Mouse (Mus musculus): ENCODE results near the gene Ubqln4. TPM values are rescaled to one million over a fixed set of nuclear protein-coding genes. Genes with fewer than 3 reads are reported as not detected.

Gene Ubqln4
- 22.3 TPM for polyA plus RNA-seq (2014; fragmentation: Illumina TruSeq; extraction: RNeasy Lipid Tissue Mini Kit (QIAGEN cat#74804); ENCODE audit: low read depth, low replicate concordance)

DNA sequence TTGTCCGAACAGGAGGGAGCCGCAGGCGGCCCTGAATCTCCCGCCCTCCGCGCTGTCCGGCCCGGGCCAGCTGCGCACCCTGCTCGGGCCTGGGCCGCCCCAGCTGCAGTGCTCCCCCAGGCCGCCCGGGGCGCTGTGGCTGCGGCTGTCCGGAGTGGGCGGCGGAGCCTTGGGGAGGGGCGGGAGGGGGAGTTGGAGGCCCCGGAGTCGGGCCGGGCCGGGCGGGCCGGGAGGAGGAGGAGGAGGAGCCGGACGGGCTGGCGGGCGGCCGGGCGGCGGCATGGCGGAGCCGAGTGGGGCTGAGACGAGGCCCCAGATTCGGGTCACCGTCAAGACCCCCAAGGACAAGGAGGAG lies at the start of gene Ubqln4:
Ubqln4 (plus strand) TSS at position 234 of the 355 bp plus-strand sequence.

DNA sequence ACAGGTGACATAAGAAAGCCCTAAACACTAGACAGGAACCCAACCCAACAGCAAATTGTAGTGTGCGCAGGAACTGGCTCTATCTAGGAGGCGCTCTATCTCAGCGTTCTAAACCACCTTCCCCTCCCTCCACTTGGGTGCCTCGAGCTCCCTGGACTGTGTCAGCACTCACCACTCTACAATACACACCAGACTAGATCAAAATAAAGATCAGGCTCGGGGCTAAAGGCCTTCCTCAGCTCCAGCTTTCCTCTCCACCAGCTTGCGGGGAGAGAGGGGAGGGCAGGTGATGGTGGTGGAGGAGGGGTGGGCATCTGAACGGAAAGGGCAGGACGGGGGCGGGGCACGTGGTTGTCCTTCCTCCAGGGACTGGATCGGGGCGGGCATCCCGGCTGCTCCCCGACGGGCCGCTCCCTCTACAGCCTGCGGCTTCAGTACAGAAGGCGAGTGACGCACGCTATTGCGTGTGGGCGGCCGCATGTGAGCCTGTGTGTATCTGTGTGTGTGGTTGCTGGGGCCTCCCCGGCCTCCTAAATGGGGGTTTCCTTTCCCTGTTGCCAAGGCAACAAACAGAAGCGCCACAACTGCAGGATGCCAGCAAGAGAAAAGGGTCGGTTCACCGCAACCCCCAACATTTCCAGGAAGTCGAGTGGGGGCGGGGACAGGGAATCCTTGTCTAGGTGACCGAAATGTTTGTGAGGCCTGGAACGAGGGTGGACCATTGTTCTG lies 43.7 kb upstream of the Ubqln4 start, which contains the start of gene Lmna:
Lmna (minus strand) TSS at position 265 of the 729 bp plus-strand sequence.

GRCm38 (mm10) chr3:88532299-88532674 lies 21.3 kb upstream of the Ubqln4 start, which contains the start of gene Mex3a:
Mex3a (plus strand) TSS chr3:88532395.

GRCm38 (mm10) chr3:88548180-88548917 lies 5.2 kb upstream of the Ubqln4 start, which contains the start of gene Rab25:
Rab25 (minus strand) TSS chr3:88548300.

DNA sequence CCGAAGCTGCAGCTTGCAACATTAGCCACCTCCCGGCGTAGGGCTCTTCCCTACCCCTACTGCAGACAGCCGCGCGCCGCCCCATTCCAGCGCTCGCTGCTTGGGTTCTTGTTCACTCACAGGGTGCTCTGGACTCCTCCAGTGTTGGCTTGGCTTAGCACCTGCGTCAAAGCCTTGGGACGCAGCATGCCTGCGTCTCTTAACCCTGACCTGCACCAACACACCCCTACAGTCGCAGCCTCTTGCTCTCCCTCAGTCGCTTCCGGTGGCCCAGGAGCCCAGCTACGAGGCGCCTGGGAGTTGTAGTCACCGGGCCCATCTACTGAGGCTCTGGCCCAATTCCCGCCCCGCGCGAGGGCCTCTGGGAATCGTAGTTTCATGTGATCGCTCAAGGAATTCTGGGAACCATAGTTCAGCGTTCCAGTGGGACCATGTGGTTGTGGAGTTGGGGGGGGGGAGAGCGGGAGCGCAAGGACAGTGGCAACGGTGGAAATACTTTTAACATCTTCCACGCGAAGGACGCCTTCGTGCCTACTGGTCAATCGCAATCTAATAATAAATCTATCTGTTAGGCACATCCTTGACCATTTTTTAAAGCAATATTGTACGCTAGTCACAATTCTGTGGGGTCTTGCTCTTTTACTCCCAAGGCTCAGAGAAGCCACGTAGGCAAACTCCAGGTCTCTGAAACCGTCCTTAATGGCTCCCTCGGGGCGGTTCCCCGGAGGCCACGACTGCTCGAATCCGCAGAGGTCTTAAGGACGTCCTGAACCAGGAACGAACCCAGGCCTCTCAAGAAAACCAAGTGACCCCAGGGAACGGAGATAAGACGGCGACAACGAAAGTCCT lies 658 bp upstream of the Ubqln4 start, which contains the start of gene Lamtor2:
Lamtor2 (minus strand) TSS at position 399 of the 849 bp plus-strand sequence.

DNA sequence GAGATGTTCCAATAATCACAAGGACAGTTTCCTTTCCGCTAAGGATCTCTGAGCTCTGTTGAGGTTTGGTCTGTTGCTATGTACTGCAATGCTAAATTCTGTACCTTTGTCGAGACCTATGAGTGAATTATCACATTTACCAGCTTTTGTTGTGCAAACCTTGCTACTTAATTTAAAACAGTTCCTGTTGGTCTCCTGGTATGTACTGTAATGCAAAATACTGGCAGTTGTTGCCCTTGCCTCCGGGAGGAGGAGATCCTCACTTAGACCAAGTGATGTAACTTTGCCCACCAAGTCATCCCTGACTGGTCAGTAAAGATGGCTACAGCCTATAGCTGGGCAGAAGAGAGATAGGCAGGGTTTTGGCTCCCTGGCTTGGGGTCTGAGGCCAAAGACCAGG lies 22.0 kb downstream of the Ubqln4 start, which contains the start of gene Ssr2:
Ssr2 (plus strand) TSS at position 337 of the 400 bp plus-strand sequence.

DNA sequence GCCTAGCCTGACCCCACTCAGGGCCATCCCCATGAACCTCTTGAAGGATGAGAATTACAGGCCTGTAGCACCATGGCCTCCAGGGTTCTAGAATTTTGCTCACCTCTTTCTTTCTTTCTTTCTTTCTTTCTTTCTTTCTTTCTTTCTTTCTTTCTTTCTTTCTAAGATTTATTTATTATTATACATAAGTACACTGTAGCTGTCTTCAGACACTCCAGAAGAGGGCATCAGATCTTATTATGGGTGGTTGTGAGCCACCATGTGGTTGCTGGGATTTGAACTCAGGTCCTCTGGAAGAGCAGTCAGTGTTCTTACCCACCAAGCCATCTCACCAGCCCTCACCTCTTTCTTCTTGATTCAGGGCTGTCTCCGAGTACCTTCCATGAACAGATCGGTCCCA lies 52.1 kb downstream of the Ubqln4 start, which contains the start of gene Arhgef2:
Arhgef2 (plus strand) TSS at position 301 of the 400 bp plus-strand sequence.

Other genes with a start within 250 kb of the Ubqln4 start
- gene Glmp, start 228.7 kb upstream of the Ubqln4 start, polyA plus RNA-seq (2014; fragmentation: Illumina TruSeq; extraction: RNeasy Lipid Tissue Mini Kit (QIAGEN cat#74804); ENCODE audit: low read depth, low replicate concordance) = 2.6 TPM
- 0.29 TPM for gene Tmem79, start 217.6 kb upstream of the Ubqln4 start, polyA plus RNA-seq (2014; fragmentation: Illumina TruSeq; extraction: RNeasy Lipid Tissue Mini Kit (QIAGEN cat#74804); ENCODE audit: low read depth, low replicate concordance)
- 21.1 TPM for gene Smg5, start 217.5 kb upstream of the Ubqln4 start, polyA plus RNA-seq (2014; fragmentation: Illumina TruSeq; extraction: RNeasy Lipid Tissue Mini Kit (QIAGEN cat#74804); ENCODE audit: low read depth, low replicate concordance)
- gene Paqr6, start 189.2 kb upstream of the Ubqln4 start, polyA plus RNA-seq (2014; fragmentation: Illumina TruSeq; extraction: RNeasy Lipid Tissue Mini Kit (QIAGEN cat#74804); ENCODE audit: low read depth, low replicate concordance) = not detected
- gene Bglap3, start 181.0 kb upstream of the Ubqln4 start, polyA plus RNA-seq (2014; fragmentation: Illumina TruSeq; extraction: RNeasy Lipid Tissue Mini Kit (QIAGEN cat#74804); ENCODE audit: low read depth, low replicate concordance) = not detected
- not detected for gene Bglap2, start 175.1 kb upstream of the Ubqln4 start, polyA plus RNA-seq (2014; fragmentation: Illumina TruSeq; extraction: RNeasy Lipid Tissue Mini Kit (QIAGEN cat#74804); ENCODE audit: low read depth, low replicate concordance)
- not detected for gene Bglap, start 169.3 kb upstream of the Ubqln4 start, polyA plus RNA-seq (2014; fragmentation: Illumina TruSeq; extraction: RNeasy Lipid Tissue Mini Kit (QIAGEN cat#74804); ENCODE audit: low read depth, low replicate concordance)
- gene Pmf1, start 143.4 kb upstream of the Ubqln4 start, polyA plus RNA-seq (2014; fragmentation: Illumina TruSeq; extraction: RNeasy Lipid Tissue Mini Kit (QIAGEN cat#74804); ENCODE audit: low read depth, low replicate concordance) = 3.0 TPM
- 21.4 TPM for gene Slc25a44, start 128.6 kb upstream of the Ubqln4 start, polyA plus RNA-seq (2014; fragmentation: Illumina TruSeq; extraction: RNeasy Lipid Tissue Mini Kit (QIAGEN cat#74804); ENCODE audit: low read depth, low replicate concordance)
- gene Sema4a, start 92.6 kb upstream of the Ubqln4 start, polyA plus RNA-seq (2014; fragmentation: Illumina TruSeq; extraction: RNeasy Lipid Tissue Mini Kit (QIAGEN cat#74804); ENCODE audit: low read depth, low replicate concordance) = 2.4 TPM
- gene Lmna, start 43.8 kb upstream of the Ubqln4 start, polyA plus RNA-seq (2014; fragmentation: Illumina TruSeq; extraction: RNeasy Lipid Tissue Mini Kit (QIAGEN cat#74804); ENCODE audit: low read depth, low replicate concordance) = 4.2 TPM
- gene Mex3a, start 21.4 kb upstream of the Ubqln4 start, polyA plus RNA-seq (2014; fragmentation: Illumina TruSeq; extraction: RNeasy Lipid Tissue Mini Kit (QIAGEN cat#74804); ENCODE audit: low read depth, low replicate concordance) = 2.4 TPM
- not detected for gene Rab25, start 5.5 kb upstream of the Ubqln4 start, polyA plus RNA-seq (2014; fragmentation: Illumina TruSeq; extraction: RNeasy Lipid Tissue Mini Kit (QIAGEN cat#74804); ENCODE audit: low read depth, low replicate concordance)
- 5.0 TPM for gene Lamtor2, start 684 bp upstream of the Ubqln4 start, polyA plus RNA-seq (2014; fragmentation: Illumina TruSeq; extraction: RNeasy Lipid Tissue Mini Kit (QIAGEN cat#74804); ENCODE audit: low read depth, low replicate concordance)
- gene Ssr2, start 22.1 kb downstream of the Ubqln4 start, polyA plus RNA-seq (2014; fragmentation: Illumina TruSeq; extraction: RNeasy Lipid Tissue Mini Kit (QIAGEN cat#74804); ENCODE audit: low read depth, low replicate concordance) = 33.1 TPM
- 5.5 TPM for gene Arhgef2, start 52.2 kb downstream of the Ubqln4 start, polyA plus RNA-seq (2014; fragmentation: Illumina TruSeq; extraction: RNeasy Lipid Tissue Mini Kit (QIAGEN cat#74804); ENCODE audit: low read depth, low replicate concordance)
- gene Rxfp4, start 99.4 kb downstream of the Ubqln4 start, polyA plus RNA-seq (2014; fragmentation: Illumina TruSeq; extraction: RNeasy Lipid Tissue Mini Kit (QIAGEN cat#74804); ENCODE audit: low read depth, low replicate concordance) = not detected
- 63.7 TPM for gene Khdc4, start 132.0 kb downstream of the Ubqln4 start, polyA plus RNA-seq (2014; fragmentation: Illumina TruSeq; extraction: RNeasy Lipid Tissue Mini Kit (QIAGEN cat#74804); ENCODE audit: low read depth, low replicate concordance)
- gene Rit1, start 163.1 kb downstream of the Ubqln4 start, polyA plus RNA-seq (2014; fragmentation: Illumina TruSeq; extraction: RNeasy Lipid Tissue Mini Kit (QIAGEN cat#74804); ENCODE audit: low read depth, low replicate concordance) = 15.3 TPM
- gene Syt11, start 221.4 kb downstream of the Ubqln4 start, polyA plus RNA-seq (2014; fragmentation: Illumina TruSeq; extraction: RNeasy Lipid Tissue Mini Kit (QIAGEN cat#74804); ENCODE audit: low read depth, low replicate concordance) = 15.7 TPM

Measured in adrenal gland, adult 10 weeks (tissue).